In genomic region chr3:118562311-118562671, GRCm38 (mm10) we compare ENCODE assay signal across 9 mouse cellular contexts. TPM values are rescaled to one million over a fixed set of nuclear protein-coding genes. Genes with fewer than 3 reads are reported as not detected.
DNase-seq lines count a peak whose midpoint lies in the region; ATAC-seq and TF ChIP-seq lines count a peak whose summit lies in the region.
"Had no signal": no experiment of that assay in that cellular context is flagged by ENCODE, and none has a peak within 500 bp of the region (broad histone marks: within the 10 kb centered on the region; RNA-seq: fewer than 3 reads in every experiment).

No protein-coding gene starts in this region.

- no peaks in the 10 kb centered on the region for H3K36me3 ChIP-seq in heart, embryonic 14.5 days (ENCODE audit: control insufficient read depth, insufficient read depth, low read length)
- no peaks in the 10 kb centered on the region for H3K36me3 ChIP-seq in liver, embryonic 14.5 days (replicated peaks; ENCODE audit: control insufficient read depth, insufficient read depth, low read depth)
- H3K36me3 ChIP-seq in stomach, embryonic 15.5 days, result no peaks in the 10 kb centered on the region
- H3K36me3 ChIP-seq: G1E had no signal

- POLR2A ChIA-PET in Patski (lab: Charles Lee), result no interaction called here

- whole genome bisulfite sequencing in heart, embryonic 14.5 days, result under 1% methylated on average over 18 of the region's 18 CpGs
- 2% methylated on average over 17 of the region's 18 CpGs for WGBS in liver, embryonic 14.5 days (ENCODE audit: insufficient replicate concordance)
- 0% methylated on average over 16 of the region's 18 CpGs for WGBS in stomach, embryonic 15.5 days

- H3K9me3 ChIP-seq in heart, embryonic 14.5 days (ENCODE audit: control insufficient read depth, low read length), result no peaks in the 10 kb centered on the region
- H3K9me3 ChIP-seq in liver, embryonic 14.5 days (ENCODE audit: control insufficient read depth, low read length), result no peaks in the 10 kb centered on the region
- no peaks in the 10 kb centered on the region for H3K9me3 ChIP-seq in stomach, embryonic 15.5 days

- ATAC-seq in Patski, result peak; percentile 42
- peak; percentile 75 for ATAC-seq in heart, embryonic 14.5 days (ENCODE audit: insufficient number of reproducible peaks, insufficient read depth, low FRiP score, low read depth)
- ATAC-seq in liver, embryonic 14.5 days (ENCODE audit: insufficient read depth), result peak; percentile 59
- peak; percentile 80 for ATAC-seq in stomach, embryonic 15.5 days (ENCODE audit: insufficient read depth, low FRiP score, low read depth)
- no peak for ATAC-seq in inflammation-experienced regulatory T-cells, adult 6 months

- DNase-seq in heart, adult 18-20 months, result peak; percentile 11 to 28
- DNase-seq in heart, postnatal 4 days, result no peak
- DNase-seq in Patski (ENCODE audit: low read depth, low spot score), result no peak
- no peak for DNase-seq in liver, embryonic 14.5 days (ENCODE audit: low read depth in 3 of 3, low spot score in 3 of 3)
- DNase-seq in layer of hippocampus, postnatal 25 days (ENCODE audit: extremely low spot score in 1 of 2, low spot score in 1 of 2), result no peak

- TF ChIP-seq CTCF in Patski (IDR thresholded peaks at IDR 0.05), result no peak
- no peak for TF ChIP-seq CTCF in liver, embryonic 14.5 days (IDR thresholded peaks at IDR 0.05; ENCODE audit: low read depth)

- CTCF ChIA-PET in Patski (lab: Charles Lee), result no interaction called here

- peak overlapping the region; percentile 76 to 85 for H3K4me3 ChIP-seq in heart, embryonic 14.5 days (ENCODE audit: control insufficient read depth in 1 of 2, insufficient read depth in 1 of 2, low read depth in 1 of 2, low read length in 2 of 2)
- H3K4me3 ChIP-seq in liver, embryonic 14.5 days (ENCODE audit: insufficient read depth in 1 of 2, low read depth in 2 of 2, low read length in 2 of 2), result peak overlapping the region; percentile 53 to 55
- peak overlapping the region; percentile 67 for H3K4me3 ChIP-seq in stomach, embryonic 15.5 days (replicated peaks)

- H3K4me2 ChIP-seq in heart, embryonic 14.5 days (ENCODE audit: low read length), result peak overlapping the region; percentile 93
- H3K4me2 ChIP-seq in liver, embryonic 14.5 days (ENCODE audit: low read depth), result peak overlapping the region; percentile 38
- H3K4me2 ChIP-seq in stomach, embryonic 15.5 days, result peak overlapping the region; percentile 81

- no peaks in the 10 kb centered on the region for H3K27me3 ChIP-seq in Patski
- H3K27me3 ChIP-seq in heart, embryonic 14.5 days (ENCODE audit: control insufficient read depth, insufficient read depth, low read length), result no peaks in the 10 kb centered on the region
- H3K27me3 ChIP-seq in liver, embryonic 14.5 days (ENCODE audit: control insufficient read depth, insufficient read depth, low read length), result no peaks in the 10 kb centered on the region
- H3K27me3 ChIP-seq in stomach, embryonic 15.5 days (replicated peaks), result no peaks in the 10 kb centered on the region

- no peak overlapping the region for H3K27ac ChIP-seq in heart, embryonic 14.5 days (replicated peaks in 1 of 2; ENCODE audit: control insufficient read depth in 1 of 2, insufficient read depth in 1 of 2, low read depth in 2 of 2, low read length in 2 of 2)
- no peak overlapping the region for H3K27ac ChIP-seq in liver, embryonic 14.5 days
- peak overlapping the region; percentile 17; the same call in 1 of the 2 replicates for H3K27ac ChIP-seq in stomach, embryonic 15.5 days

- no peak for TF ChIP-seq EP300 in liver, embryonic 14.5 days (IDR thresholded peaks at IDR 0.05; ENCODE audit: low read depth)

- in situ Hi-C loops in Patski (cut with MboI; ENCODE audit: low pct_unique_long_range_greater_than_20kb), result no loop called here

- H3K4me1 ChIP-seq in heart, embryonic 14.5 days (ENCODE audit: control insufficient read depth in 2 of 2, insufficient read depth in 2 of 2, low read length in 2 of 2), result peaks cover 0 to 2% of the 10 kb centered on the region in 2 experiments; a peak in 1 of 4 replicates
- no peaks in the 10 kb centered on the region; a peak in 1 of 4 replicates for H3K4me1 ChIP-seq in liver, embryonic 14.5 days (replicated peaks; ENCODE audit: control insufficient read depth in 2 of 2, insufficient read depth in 2 of 2, low read length in 1 of 2)
- H3K4me1 ChIP-seq in stomach, embryonic 15.5 days, result no peaks in the 10 kb centered on the region

- peak overlapping the region; percentile 71 for H3K9ac ChIP-seq in heart, embryonic 14.5 days (ENCODE audit: low read length)
- H3K9ac ChIP-seq in liver, embryonic 14.5 days (replicated peaks), result no peak overlapping the region
- peak overlapping the region; percentile 39; the same call in 1 of the 2 replicates for H3K9ac ChIP-seq in stomach, embryonic 15.5 days

RNA-seq across cellular contexts. Expression of gene Dpyd, which starts 0.4 kb away (rescaled TPM):
- total RNA-seq in heart, adult 18-20 months (2021), result 1 to 10 TPM; 7.6 to 8.4 TPM
- 1 to 10 TPM; 2.5 to 3.0 TPM for total RNA-seq in heart, postnatal 4 days (2021)
- polyA plus RNA-seq in Patski (2021), result 0.08 TPM
- 3.0 and 3.3 TPM in 2 replicates for polyA plus RNA-seq in heart, embryonic 14.5 days (2014; fragmentation: Nextera tagmentation; extraction: Ambion mirVana)
- 1.0 and 1.6 TPM in 2 replicates for polyA plus RNA-seq in liver, embryonic 14.5 days (2012; rRNA removed)
- 2.4 and 3.1 TPM in 2 replicates for polyA plus RNA-seq in liver, embryonic 14.5 days (2014; fragmentation: Nextera tagmentation; extraction: Ambion mirVana)
- 15.2 and 16.1 TPM in 2 replicates for polyA plus RNA-seq in stomach, embryonic 15.5 days (2015; fragmentation: Nextera tagmentation; extraction: Ambion mirVana)
- polyA plus RNA-seq in inflammation-experienced regulatory T-cells, adult 6 months (2017; shearing (Covaris generic)), result not detected
- 10 to 100 TPM; 14.0 to 18.7 TPM for total RNA-seq in layer of hippocampus, postnatal 25 days (2021)
- polyA plus RNA-seq: G1E had no signal

Comparison
In these comparisons a context has a peak if more than half of its experiments do, and no peak if none do; other contexts are left out.
1. DNase-seq: peak in heart, adult 18-20 months (2 of 2); none in heart, postnatal 4 days (single experiment), Patski (single experiment), liver, embryonic 14.5 days (0 of 3) and layer of hippocampus, postnatal 25 days (0 of 2).
2. H3K4me2 ChIP-seq: peak in every context shown above with its lines; median percentile 93 in heart, embryonic 14.5 days; 81 in stomach, embryonic 15.5 days; 38 in liver, embryonic 14.5 days.
3. Peak in every context shown above with its lines, with median percentiles within 50 percentile points of each other: H3K4me3 ChIP-seq.